Mouse (Mus musculus): ENCODE results near the gene Atrnl1.

DNA sequence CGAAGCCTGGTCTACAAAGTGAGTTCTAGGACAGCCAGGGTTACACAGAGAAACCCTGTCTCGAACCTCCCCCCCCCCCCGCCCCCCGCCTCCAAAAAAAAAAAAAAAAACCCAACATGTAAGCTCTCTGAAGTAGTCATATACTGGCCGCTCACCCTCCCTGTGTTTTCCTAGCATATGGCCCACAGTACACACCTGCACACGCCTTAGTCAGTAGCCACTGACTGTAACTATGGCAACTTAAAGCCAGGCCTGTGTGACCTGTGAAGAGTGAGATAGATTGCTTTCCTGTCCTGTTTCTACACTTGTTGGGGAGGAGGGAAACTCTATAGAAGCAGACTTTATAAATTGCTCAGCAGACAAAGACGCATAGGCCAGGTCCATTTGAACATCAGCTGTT, 239.1 kb downstream of the Atrnl1 start:
- TF ChIP-seq ZC3H11A (IDR thresholded peaks at IDR 0.05; ENCODE audit: borderline replicate concordance, low read depth, low read length) (no peak), CHD2 (IDR thresholded peaks at IDR 0.05; ENCODE audit: low read depth, low read length) (no peak), MAFK (IDR thresholded peaks at IDR 0.05; ENCODE audit: insufficient read depth, low read depth, low read length) (no peak), HCFC1 (IDR thresholded peaks at IDR 0.05; ENCODE audit: borderline replicate concordance, insufficient read depth, low read length) (no peak)
